Mouse (Mus musculus) forebrain, embryonic 10.5 days (tissue): Measurements from ENCODE around the gene Tgoln1. TPM values are rescaled to one million over a fixed set of nuclear protein-coding genes. Genes with fewer than 3 reads are reported as not detected.

Source experiments
- DNase-seq: peaks from one replicate; pipeline ENCODE4 v3.0.0-alpha.2; 2017; ENCODE audit warnings: low spot score; ENCODE audit errors: extremely low spot score
- H3K27ac ChIP-seq: fragments of 300-500 bp; sonication (generic); 2 replicates; pipeline ENCODE4 v1.5.1; 2016; ENCODE audit warnings: mild to moderate bottlenecking
- H3K27me3 ChIP-seq: fragments of 300-500 bp; sonication (generic); 2 replicates; pipeline ENCODE4 v1.6.1; 2016; ENCODE audit warnings: mild to moderate bottlenecking; ENCODE audit not compliant: poor library complexity, severe bottlenecking
- H3K36me3 ChIP-seq: fragments of 300-500 bp; sonication (generic); replicated peaks from 2 replicates; pipeline ENCODE4 v1.6.1; 2016; ENCODE audit warnings: mild to moderate bottlenecking, moderate library complexity
- H3K4me1 ChIP-seq: fragments of 300-500 bp; sonication (generic); 2 replicates; pipeline ENCODE4 v1.6.1; 2016
- H3K4me3 ChIP-seq: fragments of 300-500 bp; sonication (generic); 2 replicates; pipeline ENCODE4 v1.5.1; 2016; ENCODE audit warnings: mild to moderate bottlenecking, moderate library complexity
- H3K9me3 ChIP-seq: fragments of 300-500 bp; sonication (generic); 2 replicates; pipeline ENCODE4 v1.6.1; 2016; ENCODE audit warnings: mild to moderate bottlenecking, moderate library complexity
- WGBS: fragments of 180-500 bp; shearing (Covaris S2); methylation state at CpG from one replicate; pipeline ENCODE4 v1.1.7; 2016; 5-methylcytosine and 5-hydroxymethylcytosine counted together
- polyA plus RNA-seq: library from polyadenylated mRNA; unstranded; fragments of >200 nt; fragmentation: Nextera tagmentation; extraction: Ambion mirVana; gene quantifications from 2 replicates; pipeline ENCODE4 v1.2.1, GENCODE M21; 2016

Tgoln1 gene
- polyA plus RNA-seq, 1 experiment from 2014 or later, result 28.7 TPM

GRCm38 (mm10) chr6:72647383-72647820, 30.6 kb upstream of the Tgoln1 start:
- Histone ChIP-seq H3K4me3 (no peak overlapping the region), H3K27me3 (0 out of 2 replicates have a peak, but pooled peaks cover 6% of the 10 kb centered on the region), H3K9me3 (no peaks in the 10 kb centered on the region), H3K4me1 (peaks cover 51% of the 10 kb centered on the region), H3K27ac (0 out of 2 replicates have a peak overlapping the region, but pooled peaks have one; percentile 46), H3K36me3 (peaks cover 21% of the 10 kb centered on the region)
- peak; percentile 72 for DNase-seq
- WGBS, result 70% methylated on average over 10 of the region's 10 CpGs

DNA sequence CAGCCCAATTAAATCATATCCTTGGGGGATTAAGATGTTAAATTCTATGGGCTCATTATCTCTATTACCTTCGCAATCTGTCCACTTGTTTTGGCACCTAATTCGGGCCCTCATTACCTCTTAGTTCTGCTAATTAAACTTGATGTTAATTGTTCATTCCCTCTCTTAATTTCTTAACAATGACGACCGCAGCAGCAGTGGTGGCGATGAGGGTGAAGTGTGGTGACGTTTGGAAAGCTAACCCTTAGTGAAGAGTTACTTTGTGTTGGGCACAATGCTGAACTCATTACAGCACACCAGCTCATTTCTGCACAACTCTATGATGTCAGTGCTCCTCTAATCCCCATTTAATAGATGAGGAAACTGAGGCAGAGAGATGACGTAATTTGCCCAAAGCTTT, 28.6 kb upstream of the Tgoln1 start:
- peaks cover 46% of the 10 kb centered on the region for H3K4me1 ChIP-seq
- H3K27me3 ChIP-seq, result 0 out of 2 replicates have a peak, but pooled peaks cover 6% of the 10 kb centered on the region
- no peak overlapping the region for H3K27ac ChIP-seq
- no peak overlapping the region for H3K4me3 ChIP-seq
- no peaks in the 10 kb centered on the region for H3K9me3 ChIP-seq
- WGBS, result 54% methylated on average over 7 of the region's 7 CpGs
- H3K36me3 ChIP-seq, result peaks cover 33% of the 10 kb centered on the region
- no peak for DNase-seq

DNA sequence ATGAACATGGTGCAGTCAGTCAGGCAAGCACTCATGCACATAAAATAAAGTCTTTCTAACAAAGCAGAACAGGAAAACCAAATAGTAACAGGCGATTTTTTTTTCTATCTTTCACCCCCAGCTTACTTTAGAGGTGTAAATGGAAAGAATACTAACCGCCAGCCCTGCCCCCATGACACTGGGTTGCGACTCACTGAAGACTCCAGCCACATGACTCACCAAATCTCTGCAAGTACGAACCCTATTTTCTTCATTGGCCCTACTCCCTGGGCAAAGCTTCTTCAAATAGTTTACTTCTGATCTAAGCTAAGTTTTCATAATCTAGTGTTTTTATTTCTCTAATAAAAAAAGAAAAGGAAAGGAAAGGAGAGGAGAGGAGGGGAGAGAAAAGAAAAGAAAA, 27.8 kb upstream of the Tgoln1 start:
- 81% methylated on average over 4 of the region's 4 CpGs for WGBS

GRCm38 (mm10) chr6:72641218-72641954, 24.6 kb upstream of the Tgoln1 start:
- Histone ChIP-seq H3K27me3 (0 out of 2 replicates have a peak, but pooled peaks cover 6% of the 10 kb centered on the region), H3K9me3 (no peaks in the 10 kb centered on the region), H3K4me3 (no peak overlapping the region), H3K36me3 (peaks cover 16% of the 10 kb centered on the region), H3K27ac (no peak overlapping the region), H3K4me1 (peaks cover 23% of the 10 kb centered on the region)
- WGBS, result 87% methylated on average over 18 of the region's 18 CpGs
- no peak for DNase-seq

More for the DNA sequence above, 27.8 kb upstream of the Tgoln1 start:
- no peak overlapping the region for H3K4me3 ChIP-seq
- peaks cover 45% of the 10 kb centered on the region for H3K4me1 ChIP-seq
- DNase-seq, result no peak
- 0 out of 2 replicates have a peak, but pooled peaks cover 6% of the 10 kb centered on the region for H3K27me3 ChIP-seq
- no peaks in the 10 kb centered on the region for H3K9me3 ChIP-seq
- H3K27ac ChIP-seq, result no peak overlapping the region
- peaks cover 35% of the 10 kb centered on the region for H3K36me3 ChIP-seq

GRCm38 (mm10) chr6:72636940-72637339, 20.1 kb upstream of the Tgoln1 start:
- Histone ChIP-seq H3K4me1 (peaks cover 7% of the 10 kb centered on the region), H3K36me3 (peaks cover 29% of the 10 kb centered on the region), H3K9me3 (no peaks in the 10 kb centered on the region), H3K27me3 (no peaks in the 10 kb centered on the region), H3K27ac (no peak overlapping the region), H3K4me3 (no peak overlapping the region)
- DNase-seq, result no peak
- WGBS, result 84% methylated on average over 3 of the region's 3 CpGs

GRCm38 (mm10) chr6:72635760-72636431, 19.1 kb upstream of the Tgoln1 start:
- WGBS, result 59% methylated on average over 12 of the region's 12 CpGs
- Histone ChIP-seq H3K9me3 (no peaks in the 10 kb centered on the region), H3K4me3 (no peak overlapping the region), H3K27me3 (no peaks in the 10 kb centered on the region), H3K4me1 (peaks cover 7% of the 10 kb centered on the region), H3K27ac (peak overlapping the region; percentile 63), H3K36me3 (peaks cover 31% of the 10 kb centered on the region)
- peak; percentile 62 for DNase-seq

GRCm38 (mm10) chr6:72634311-72634710, 17.5 kb upstream of the Tgoln1 start:
- peaks cover 7% of the 10 kb centered on the region for H3K4me1 ChIP-seq
- no peak overlapping the region for H3K4me3 ChIP-seq
- no peak overlapping the region for H3K27ac ChIP-seq
- no peaks in the 10 kb centered on the region for H3K27me3 ChIP-seq
- peaks cover 40% of the 10 kb centered on the region for H3K36me3 ChIP-seq
- no peaks in the 10 kb centered on the region for H3K9me3 ChIP-seq
- WGBS, result 80% methylated on average over 10 of the region's 10 CpGs
- DNase-seq, result no peak

- Histone ChIP-seq H3K27me3 (no peaks in the 10 kb centered on the region), H3K36me3 (peaks cover 66% of the 10 kb centered on the region), H3K27ac (no peak overlapping the region), H3K9me3 (no peaks in the 10 kb centered on the region), H3K4me3 (no peak overlapping the region), H3K4me1 (peaks cover 7% of the 10 kb centered on the region)
- 86% methylated on average over 6 of the region's 6 CpGs for WGBS
- DNase-seq, result no peak
These were observed 14.9 kb upstream of the Tgoln1 start for GRCm38 (mm10) chr6:72631700-72632099.

- Histone ChIP-seq H3K4me3 (no peak overlapping the region), H3K36me3 (peaks cover 73% of the 10 kb centered on the region), H3K27me3 (no peaks in the 10 kb centered on the region), H3K4me1 (no peaks in the 10 kb centered on the region), H3K27ac (no peak overlapping the region), H3K9me3 (no peaks in the 10 kb centered on the region)
- DNase-seq, result no peak
- WGBS, result 91% methylated on average over 14 of the region's 14 CpGs
These were observed 14.2 kb upstream of the Tgoln1 start for GRCm38 (mm10) chr6:72630961-72631360.

DNA sequence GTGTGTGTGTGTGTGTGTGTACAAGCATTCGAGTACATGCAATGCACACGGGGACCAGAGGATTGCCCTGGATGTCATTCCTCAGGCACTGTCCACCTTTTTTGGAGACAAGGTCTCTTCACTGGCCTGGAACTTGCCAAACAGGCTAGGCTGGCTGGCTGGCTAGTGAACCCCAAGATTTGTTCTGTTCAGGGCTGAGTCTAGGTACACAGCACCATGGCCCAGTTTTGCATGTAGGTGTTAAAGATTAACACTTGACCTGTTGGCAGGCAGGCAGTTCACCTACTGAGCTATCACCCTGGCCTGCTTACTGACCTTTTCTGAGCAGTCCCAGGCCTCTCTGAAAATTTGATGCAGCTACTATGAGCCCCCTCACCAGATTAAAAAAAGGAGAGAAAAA, 13.6 kb upstream of the Tgoln1 start:
- Histone ChIP-seq H3K27ac (no peak overlapping the region), H3K36me3 (peaks cover 75% of the 10 kb centered on the region), H3K27me3 (no peaks in the 10 kb centered on the region), H3K9me3 (no peaks in the 10 kb centered on the region), H3K4me1 (no peaks in the 10 kb centered on the region), H3K4me3 (no peak overlapping the region)
- DNase-seq, result no peak
- 92% methylated on average over 2 of the region's 2 CpGs for WGBS

DNA sequence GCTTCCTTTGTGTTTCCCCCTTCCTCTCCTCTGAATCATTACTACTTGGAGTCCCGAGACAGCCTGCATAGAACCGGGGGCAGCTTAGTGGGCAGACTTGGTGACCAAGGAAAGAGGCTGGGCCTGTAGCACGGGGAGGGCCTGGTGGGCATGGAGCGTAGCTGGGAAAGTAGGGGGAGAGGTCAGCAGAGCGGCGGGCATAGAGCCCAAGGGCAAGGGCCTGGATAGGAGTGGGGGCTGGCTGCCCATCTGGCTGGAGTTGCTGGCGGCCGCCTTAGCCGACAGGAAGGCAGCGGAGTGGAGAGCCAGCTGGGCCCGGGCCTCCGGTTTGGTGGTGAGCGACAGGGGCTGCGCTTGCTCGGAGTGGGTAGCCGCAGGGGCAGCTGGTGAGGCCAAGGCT, 10.5 kb upstream of the Tgoln1 start:
- no peaks in the 10 kb centered on the region for H3K4me1 ChIP-seq
- no peaks in the 10 kb centered on the region for H3K27me3 ChIP-seq
- H3K27ac ChIP-seq, result no peak overlapping the region
- H3K9me3 ChIP-seq, result no peaks in the 10 kb centered on the region
- no peak for DNase-seq
- 91% methylated on average over 16 of the region's 16 CpGs for WGBS
- peaks cover 67% of the 10 kb centered on the region for H3K36me3 ChIP-seq
- no peak overlapping the region for H3K4me3 ChIP-seq

GRCm38 (mm10) chr6:72626391-72626790, 9.6 kb upstream of the Tgoln1 start:
- H3K27me3 ChIP-seq, result no peaks in the 10 kb centered on the region
- WGBS, result 91% methylated on average over 7 of the region's 7 CpGs
- H3K9me3 ChIP-seq, result no peaks in the 10 kb centered on the region
- H3K4me1 ChIP-seq, result no peaks in the 10 kb centered on the region
- no peak for DNase-seq
- H3K27ac ChIP-seq, result no peak overlapping the region
- H3K4me3 ChIP-seq, result no peak overlapping the region
- peaks cover 58% of the 10 kb centered on the region for H3K36me3 ChIP-seq
